Mouse (Mus musculus) neural tube, embryonic 14.5 days (tissue): Measurements from ENCODE around the gene Mrap. TPM values are rescaled to one million over a fixed set of nuclear protein-coding genes. Genes with fewer than 3 reads are reported as not detected.

ENCODE experiments used
- ATAC-seq: fragments of 200-750 bp; cut with Nextera tagmentation; 2 replicates; pipeline ENCODE4 v1.8.0; 2017; ENCODE audit warnings: low read depth, mild to moderate bottlenecking, moderate TSS enrichment, moderate library complexity
- H3K27ac ChIP-seq: fragments of 300-500 bp; sonication (generic); 2 replicates; pipeline ENCODE4 v1.5.1; 2014; ENCODE audit warnings: low read depth, mild to moderate bottlenecking, control low read depth, low read length, moderate library complexity, mixed read lengths
- H3K27me3 ChIP-seq: fragments of 300-500 bp; sonication (generic); 2 replicates; pipeline ENCODE4 v1.6.1; 2014; ENCODE audit warnings: low read length; ENCODE audit not compliant: control insufficient read depth, insufficient read depth
- H3K36me3 ChIP-seq: fragments of 300-500 bp; sonication (generic); 2 replicates; pipeline ENCODE4 v1.6.1; 2014; ENCODE audit warnings: low read length, mixed read lengths; ENCODE audit not compliant: control insufficient read depth, insufficient read depth
- H3K4me1 ChIP-seq: fragments of 300-500 bp; sonication (generic); 2 replicates; pipeline ENCODE4 v1.6.1; 2014; ENCODE audit warnings: low read length; ENCODE audit not compliant: control insufficient read depth, insufficient read depth
- H3K4me2 ChIP-seq: fragments of 300-500 bp; sonication (generic); 2 replicates; pipeline ENCODE4 v1.6.1; 2014; ENCODE audit warnings: mild to moderate bottlenecking, low read depth, low read length, control low read depth
- H3K4me3 ChIP-seq: fragments of 300-500 bp; sonication (generic); 2 replicates; pipeline ENCODE4 v1.5.1; 2014; ENCODE audit warnings: low read depth, low read length, control low read depth, mixed read lengths
- H3K9ac ChIP-seq: fragments of 300-500 bp; sonication (generic); replicated peaks from 2 replicates; pipeline ENCODE4 v1.6.1; 2014; ENCODE audit warnings: low read depth, mild to moderate bottlenecking, control low read depth, low read length, mixed read lengths
- H3K9me3 ChIP-seq: fragments of 300-500 bp; sonication (generic); 2 replicates; pipeline ENCODE4 v1.6.1; 2016; ENCODE audit warnings: low read length; ENCODE audit not compliant: control insufficient read depth
- WGBS: fragments of 180-500 bp; shearing (Covaris S2); extraction: QIAGEN DNeasy Blood & Tissue Kit; methylation state at CpG from one replicate; pipeline ENCODE4 v1.1.7; 2014; 5-methylcytosine and 5-hydroxymethylcytosine counted together
- polyA plus RNA-seq: library from polyadenylated mRNA; unstranded; fragments of >200 nt; fragmentation: Nextera tagmentation; extraction: Ambion mirVana; gene quantifications from 2 replicates; pipeline ENCODE4 v1.2.1, GENCODE M21; 2014

Mrap gene
- polyA plus RNA-seq, 1 experiment from 2014 or later, result not detected

- ATAC-seq, result no peak
- no peaks in the 10 kb centered on the region for H3K4me1 ChIP-seq
- no peak overlapping the region for H3K9ac ChIP-seq
- peaks cover 71% of the 10 kb centered on the region for H3K36me3 ChIP-seq
- H3K9me3 ChIP-seq, result no peaks in the 10 kb centered on the region
- no peak overlapping the region for H3K4me2 ChIP-seq
- no peak overlapping the region for H3K27ac ChIP-seq
- H3K27me3 ChIP-seq, result no peaks in the 10 kb centered on the region
- no peak overlapping the region for H3K4me3 ChIP-seq
- 87% methylated on average over 6 of the region's 6 CpGs for WGBS
These were observed 36.6 kb downstream of the Mrap start for GRCm38 (mm10) chr16:90774646-90775045.

- no peak overlapping the region for H3K4me3 ChIP-seq
- no peaks in the 10 kb centered on the region for H3K4me1 ChIP-seq
- peaks cover 79% of the 10 kb centered on the region for H3K36me3 ChIP-seq
- ATAC-seq, result no peak
- H3K27ac ChIP-seq, result no peak overlapping the region
- H3K4me2 ChIP-seq, result no peak overlapping the region
- H3K27me3 ChIP-seq, result no peaks in the 10 kb centered on the region
- no peak overlapping the region for H3K9ac ChIP-seq
- 91% methylated on average over 10 of the region's 10 CpGs for WGBS
- no peaks in the 10 kb centered on the region for H3K9me3 ChIP-seq
These were observed 38.0 kb downstream of the Mrap start for GRCm38 (mm10) chr16:90775946-90776520.

- no peaks in the 10 kb centered on the region for H3K4me1 ChIP-seq
- no peak overlapping the region for H3K27ac ChIP-seq
- no peaks in the 10 kb centered on the region for H3K27me3 ChIP-seq
- H3K9ac ChIP-seq, result no peak overlapping the region
- H3K4me2 ChIP-seq, result no peak overlapping the region
- peaks cover 67% of the 10 kb centered on the region for H3K36me3 ChIP-seq
- ATAC-seq, result no peak; the same call in 1 of the 2 replicates
- no peak overlapping the region for H3K4me3 ChIP-seq
- 86% methylated on average over 11 of the region's 11 CpGs for WGBS
- no peaks in the 10 kb centered on the region for H3K9me3 ChIP-seq
These were observed 41.8 kb downstream of the Mrap start for GRCm38 (mm10) chr16:90779783-90780182.

DNA sequence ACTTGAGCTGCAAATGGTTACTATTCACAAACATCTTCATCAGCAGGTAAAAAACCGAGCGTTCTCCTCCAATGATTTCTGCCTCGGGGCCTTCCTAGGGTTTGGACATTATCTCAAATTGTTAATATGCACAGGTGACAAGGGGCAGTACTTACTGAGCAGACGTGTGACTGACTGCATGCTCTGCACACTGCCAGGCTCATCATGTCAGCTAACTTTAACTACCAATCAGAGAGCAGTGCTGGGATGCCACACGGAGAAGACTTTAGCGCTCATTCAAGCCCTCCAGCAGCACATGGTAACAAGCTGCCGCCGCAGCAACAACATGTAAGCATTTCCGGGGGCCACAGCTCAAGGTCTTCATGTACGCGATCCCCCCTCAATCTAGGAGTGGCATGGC is 45.3 kb downstream of the Mrap start:
- Histone ChIP-seq H3K9ac (no peak overlapping the region), H3K4me2 (no peak overlapping the region), H3K4me3 (no peak overlapping the region), H3K36me3 (peaks cover 67% of the 10 kb centered on the region), H3K27me3 (no peaks in the 10 kb centered on the region), H3K9me3 (no peaks in the 10 kb centered on the region), H3K27ac (no peak overlapping the region), H3K4me1 (no peaks in the 10 kb centered on the region)
- no peak for ATAC-seq
- WGBS, result 94% methylated on average over 11 of the region's 11 CpGs

DNA sequence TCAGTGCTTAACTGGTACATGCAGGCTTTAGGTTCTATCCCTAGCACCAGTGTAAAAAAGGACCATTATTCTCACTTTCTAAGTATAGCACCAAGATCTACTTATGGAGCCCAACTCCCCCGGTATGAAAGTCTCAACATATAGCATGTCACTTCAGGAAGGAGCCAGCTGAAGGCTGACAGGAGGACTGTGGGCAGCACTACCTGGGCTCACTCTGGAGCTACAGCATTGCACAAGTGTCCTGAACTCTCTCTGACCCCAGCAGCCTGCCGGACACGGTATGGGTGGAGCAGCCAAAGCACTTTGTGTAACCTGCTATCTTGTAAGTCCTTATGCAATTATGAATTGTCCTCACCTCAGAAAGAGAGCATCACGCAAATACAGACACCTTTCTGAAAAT is 47.2 kb downstream of the Mrap start:
- WGBS, result 95% methylated on average over 4 of the region's 4 CpGs
- no peak overlapping the region for H3K9ac ChIP-seq
- no peak overlapping the region for H3K27ac ChIP-seq
- H3K27me3 ChIP-seq, result no peaks in the 10 kb centered on the region
- ATAC-seq, result no peak
- H3K4me1 ChIP-seq, result no peaks in the 10 kb centered on the region
- H3K4me2 ChIP-seq, result no peak overlapping the region
- H3K9me3 ChIP-seq, result no peaks in the 10 kb centered on the region
- peaks cover 66% of the 10 kb centered on the region for H3K36me3 ChIP-seq
- no peak overlapping the region for H3K4me3 ChIP-seq

DNA sequence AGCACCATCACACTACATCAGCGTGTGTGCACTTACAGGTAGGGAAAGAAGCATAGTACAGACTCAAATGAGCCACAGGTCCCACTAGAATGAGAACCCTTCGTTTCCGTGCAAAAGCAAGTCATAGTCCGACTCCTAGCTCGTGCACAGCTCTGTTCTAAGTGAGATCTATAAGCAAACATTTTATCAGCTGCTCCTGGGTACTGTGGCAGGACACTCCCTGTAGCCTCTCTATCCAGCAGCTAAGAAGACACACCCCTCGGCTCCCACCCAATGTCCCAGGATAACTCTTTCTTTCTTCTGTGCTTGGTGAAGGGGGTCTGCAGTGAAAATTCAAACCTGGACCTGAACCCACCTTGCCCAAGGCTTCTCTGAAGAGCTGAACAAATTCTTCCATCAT is 50.6 kb downstream of the Mrap start:
- Histone ChIP-seq H3K9ac (no peak overlapping the region), H3K4me1 (no peaks in the 10 kb centered on the region), H3K4me2 (no peak overlapping the region), H3K27ac (no peak overlapping the region), H3K9me3 (no peaks in the 10 kb centered on the region), H3K36me3 (peaks cover 68% of the 10 kb centered on the region), H3K27me3 (no peaks in the 10 kb centered on the region), H3K4me3 (no peak overlapping the region)
- WGBS, result 97% methylated on average over 6 of the region's 6 CpGs
- ATAC-seq, result no peak

DNA sequence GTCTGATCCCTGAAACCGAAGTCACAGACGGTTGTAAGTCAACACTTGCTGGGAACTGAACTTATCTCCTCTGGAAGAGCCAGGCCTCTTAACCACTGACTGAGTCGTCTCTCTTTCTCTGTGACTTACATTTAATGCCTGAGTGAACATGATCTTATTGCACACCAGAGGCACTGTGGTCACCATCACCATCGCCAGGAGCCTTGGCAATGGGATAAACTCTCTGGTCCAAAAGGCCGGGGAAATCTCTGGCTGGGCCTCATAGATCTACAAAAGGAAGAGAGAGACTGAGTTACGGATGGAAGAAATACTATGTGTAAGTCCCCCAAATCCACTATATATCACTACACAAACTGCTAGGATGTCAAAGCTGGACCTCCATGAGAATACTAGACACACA is 52.9 kb downstream of the Mrap start:
- Histone ChIP-seq H3K27ac (no peak overlapping the region), H3K36me3 (peaks cover 52% of the 10 kb centered on the region), H3K4me2 (no peak overlapping the region), H3K4me3 (no peak overlapping the region), H3K9ac (no peak overlapping the region), H3K27me3 (no peaks in the 10 kb centered on the region), H3K4me1 (no peaks in the 10 kb centered on the region), H3K9me3 (no peaks in the 10 kb centered on the region)
- ATAC-seq, result no peak
- 93% methylated on average over 6 of the region's 6 CpGs for WGBS

DNA sequence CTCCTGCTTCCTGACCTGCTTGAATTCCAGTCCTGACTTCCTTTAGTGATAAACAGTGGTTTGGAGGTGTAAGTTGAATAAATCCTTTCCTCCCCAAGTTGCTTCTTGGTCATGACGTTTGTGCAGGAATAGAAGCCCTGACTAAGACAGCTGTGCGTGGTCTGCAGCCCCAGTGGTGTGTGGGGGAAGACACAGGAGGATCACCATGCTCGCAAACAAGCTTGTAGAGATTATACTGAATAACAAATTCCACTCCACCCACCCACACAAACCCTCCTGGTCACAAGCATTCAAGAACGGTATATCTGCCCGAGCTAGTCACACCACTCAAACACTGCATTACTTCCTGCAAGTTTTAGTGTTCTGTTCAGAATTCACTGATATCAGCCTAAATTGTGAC is 54.1 kb downstream of the Mrap start:
- Histone ChIP-seq H3K4me1 (no peaks in the 10 kb centered on the region), H3K27ac (no peak overlapping the region), H3K4me3 (no peak overlapping the region), H3K4me2 (no peak overlapping the region), H3K36me3 (peaks cover 47% of the 10 kb centered on the region), H3K9me3 (no peaks in the 10 kb centered on the region), H3K9ac (no peak overlapping the region), H3K27me3 (no peaks in the 10 kb centered on the region)
- ATAC-seq, result no peak
- 92% methylated on average over 5 of the region's 5 CpGs for WGBS

GRCm38 (mm10) chr16:90792500-90792899 is 54.5 kb downstream of the Mrap start:
- Histone ChIP-seq H3K36me3 (peaks cover 49% of the 10 kb centered on the region), H3K9ac (no peak overlapping the region), H3K4me1 (no peaks in the 10 kb centered on the region), H3K9me3 (no peaks in the 10 kb centered on the region), H3K4me2 (no peak overlapping the region), H3K4me3 (no peak overlapping the region), H3K27me3 (no peaks in the 10 kb centered on the region), H3K27ac (no peak overlapping the region)
- 85% methylated on average over 3 of the region's 3 CpGs for WGBS
- no peak for ATAC-seq
